Mouse (Mus musculus) E14TG2a.4 (cell line): ENCODE measurements at regions not wholly inside any gene's neighbourhood (a gene's known extent, or its start where the extent isn't known, plus 50 kb on each side); places are given as distances from the start of the nearest gene placed in this dataset.

Experiments
- H3K27me3 ChIP-seq: 2 replicates; pipeline ENCODE4 v1.6.1; 2014; ENCODE audit warnings: low read length, control low read depth; ENCODE audit not compliant: insufficient read depth
- H3K36me3 ChIP-seq: 2 replicates; pipeline ENCODE4 v1.6.1; 2014; ENCODE audit warnings: low read length, control low read depth; ENCODE audit not compliant: insufficient read depth
- H3K4me1 ChIP-seq: replicated peaks from 2 replicates; pipeline ENCODE4 v1.6.1; 2014; ENCODE audit warnings: low read depth, low read length, control low read depth
- H3K4me3 ChIP-seq: replicated peaks from 2 replicates; pipeline ENCODE4 v1.5.1; 2014; ENCODE audit warnings: mild to moderate bottlenecking, low read length
- H3K9me3 ChIP-seq: 2 replicates; pipeline ENCODE4 v1.6.1; 2014; ENCODE audit warnings: low read length, control low read depth
- CTCF ChIP-seq: conservative IDR thresholded peaks from 2 replicates; pipeline ENCODE4 v1.5.1; 2014; ENCODE audit warnings: low read length
- NANOG ChIP-seq: IDR thresholded peaks from 2 replicates; pipeline ENCODE4 v1.6.1; 2014; ENCODE audit warnings: borderline replicate concordance, low read length, mixed read lengths
- POU5F1 ChIP-seq: IDR thresholded peaks from 2 replicates; pipeline ENCODE4 v1.6.1; 2014; ENCODE audit warnings: low read length, borderline replicate concordance

GRCm38 (mm10) chr10:97397896-97398295 is 81.5 kb upstream of the Dcn start:
- H3K36me3 ChIP-seq = no peaks in the 10 kb centered on the region
- no peak overlapping the region for H3K4me3 ChIP-seq
- no peaks in the 10 kb centered on the region for H3K27me3 ChIP-seq
- no peak for TF ChIP-seq POU5F1
- no peak for TF ChIP-seq CTCF
- TF ChIP-seq NANOG = no peak
- H3K4me1 ChIP-seq = no peaks in the 10 kb centered on the region
- H3K9me3 ChIP-seq = no peaks in the 10 kb centered on the region

GRCm38 (mm10) chr10:97402524-97402923 is 76.9 kb upstream of the Dcn start:
- no peaks in the 10 kb centered on the region for H3K9me3 ChIP-seq
- no peak for TF ChIP-seq NANOG
- TF ChIP-seq CTCF = no peak
- H3K4me1 ChIP-seq = no peaks in the 10 kb centered on the region
- H3K27me3 ChIP-seq = no peaks in the 10 kb centered on the region
- no peaks in the 10 kb centered on the region for H3K36me3 ChIP-seq
- H3K4me3 ChIP-seq = no peak overlapping the region

GRCm38 (mm10) chr10:97404076-97404787 is 75.2 kb upstream of the Dcn start:
- Histone ChIP-seq H3K4me3 (no peak overlapping the region), H3K9me3 (no peaks in the 10 kb centered on the region), H3K36me3 (no peaks in the 10 kb centered on the region), H3K27me3 (no peaks in the 10 kb centered on the region), H3K4me1 (no peaks in the 10 kb centered on the region)
- TF ChIP-seq CTCF (no peak), POU5F1 (no peak), NANOG (no peak)

GRCm38 (mm10) chr10:97409181-97409581 is 70.2 kb upstream of the Dcn start:
- no peaks in the 10 kb centered on the region for H3K9me3 ChIP-seq
- H3K27me3 ChIP-seq = no peaks in the 10 kb centered on the region
- H3K4me1 ChIP-seq = no peaks in the 10 kb centered on the region
- H3K36me3 ChIP-seq = no peaks in the 10 kb centered on the region
- no peak overlapping the region for H3K4me3 ChIP-seq
- TF ChIP-seq CTCF (no peak), POU5F1 (no peak), NANOG (no peak)

GRCm38 (mm10) chr10:97409909-97410308 is 69.5 kb upstream of the Dcn start:
- H3K4me3 ChIP-seq = no peak overlapping the region
- no peaks in the 10 kb centered on the region for H3K4me1 ChIP-seq
- no peaks in the 10 kb centered on the region for H3K36me3 ChIP-seq
- no peaks in the 10 kb centered on the region for H3K27me3 ChIP-seq
- TF ChIP-seq CTCF (no peak), NANOG (no peak), POU5F1 (no peak)
- no peaks in the 10 kb centered on the region for H3K9me3 ChIP-seq

GRCm38 (mm10) chr10:97422579-97422978 is 56.8 kb upstream of the Dcn start:
- Histone ChIP-seq H3K36me3 (no peaks in the 10 kb centered on the region), H3K4me1 (no peaks in the 10 kb centered on the region), H3K27me3 (no peaks in the 10 kb centered on the region), H3K4me3 (no peak overlapping the region), H3K9me3 (no peaks in the 10 kb centered on the region)
- TF ChIP-seq CTCF (no peak), POU5F1 (no peak), NANOG (no peak)

- TF ChIP-seq POU5F1 (no peak), NANOG (no peak), CTCF (no peak)
- H3K4me3 ChIP-seq = no peak overlapping the region
- H3K36me3 ChIP-seq = no peaks in the 10 kb centered on the region
- no peaks in the 10 kb centered on the region for H3K9me3 ChIP-seq
- no peaks in the 10 kb centered on the region for H3K4me1 ChIP-seq
- H3K27me3 ChIP-seq = no peaks in the 10 kb centered on the region
Measured at GRCm38 (mm10) chr10:97423039-97423700, 56.2 kb upstream of the Dcn start.
